Comparison of ENCODE assay signal across 21 mouse cellular contexts in genomic region chr9:34770951-34771350, GRCm38 (mm10).
DNase-seq lines count a peak whose midpoint lies in the region; ATAC-seq and TF ChIP-seq lines count a peak whose summit lies in the region.
"Had no signal": no experiment of that assay in that cellular context is flagged by ENCODE, and none has a peak within 500 bp of the region (broad histone marks: within the 10 kb centered on the region; RNA-seq: fewer than 3 reads in every experiment).

No protein-coding gene starts in this region.

- WGBS in cerebellum, adult 2 months = 35% methylated on average over 4 of the region's 4 CpGs
- 63% methylated on average over 4 of the region's 4 CpGs for WGBS in forebrain, embryonic 16.5 days
- 97% methylated on average over 4 of the region's 4 CpGs for WGBS in forebrain, embryonic 10.5 days
- WGBS in olfactory bulb, adult 2 months = 75% methylated on average over 4 of the region's 4 CpGs

- peaks cover 30% of the 10 kb centered on the region for H3K4me1 ChIP-seq in cerebellum, adult 2 months (ENCODE audit: control insufficient read depth, insufficient read depth, low read length)
- H3K4me1 ChIP-seq in forebrain, embryonic 16.5 days (replicated peaks; ENCODE audit: control insufficient read depth, insufficient read depth, low read length) = peaks cover 13% of the 10 kb centered on the region
- H3K4me1 ChIP-seq in forebrain, embryonic 10.5 days = peaks cover 13% of the 10 kb centered on the region
- peaks cover 5% of the 10 kb centered on the region for H3K4me1 ChIP-seq in olfactory bulb, adult 2 months (ENCODE audit: control insufficient read depth, insufficient read depth, low read length)
- H3K4me1 ChIP-seq: embryonic facial prominence, embryonic 13.5 days; heart, embryonic 10.5 days had no signal

- H3K4me2 ChIP-seq in forebrain, embryonic 16.5 days (ENCODE audit: low read length) = no peak overlapping the region
- H3K4me2 ChIP-seq: embryonic facial prominence, embryonic 13.5 days; forebrain, embryonic 13.5 days; hindbrain, embryonic 12.5 days had no signal

- TF ChIP-seq POLR2A in cerebellum, adult 2 months (IDR thresholded peaks at IDR 0.05; ENCODE audit: borderline replicate concordance, insufficient read depth, low read length) = no peak
- no peak for TF ChIP-seq POLR2A in olfactory bulb, adult 2 months (IDR thresholded peaks at IDR 0.05; ENCODE audit: insufficient read depth, low read depth, low read length)

- H3K9me3 ChIP-seq in forebrain, embryonic 16.5 days (ENCODE audit: control insufficient read depth, low read length) = 0 out of 2 replicates have a peak, but pooled peaks cover 5% of the 10 kb centered on the region
- peaks cover 14% of the 10 kb centered on the region; the same call in 1 of the 2 replicates for H3K9me3 ChIP-seq in forebrain, embryonic 10.5 days
- H3K9me3 ChIP-seq: embryonic facial prominence, embryonic 13.5 days; heart, embryonic 10.5 days had no signal

- peak; percentile 31; the same call in 1 of the 2 replicates for ATAC-seq in forebrain, embryonic 16.5 days
- ATAC-seq: activated CD4-positive, CD25-positive, alpha-beta regulatory T cell, adult 4 months; hindbrain, embryonic 16.5 days; inflammation-experienced regulatory T-cells, adult 6 months; intestine, postnatal 0 days; Patski had no signal

- intact Hi-C loops in left cerebral cortex, adult 2 months (cut with DNase I) = no loop called here

- no peaks in the 10 kb centered on the region for H3K36me3 ChIP-seq in forebrain, embryonic 16.5 days (ENCODE audit: control insufficient read depth, insufficient read depth)
- H3K36me3 ChIP-seq in forebrain, embryonic 10.5 days (replicated peaks) = no peaks in the 10 kb centered on the region
- H3K36me3 ChIP-seq: embryonic facial prominence, embryonic 13.5 days; heart, embryonic 10.5 days; hindbrain, embryonic 12.5 days had no signal

- H3K27me3 ChIP-seq in cerebellum, adult 2 months (ENCODE audit: control insufficient read depth, insufficient read depth, low read length) = no peaks in the 10 kb centered on the region
- H3K27me3 ChIP-seq in forebrain, embryonic 16.5 days (replicated peaks; ENCODE audit: control insufficient read depth, insufficient read depth, low read length) = no peaks in the 10 kb centered on the region
- no peaks in the 10 kb centered on the region for H3K27me3 ChIP-seq in forebrain, embryonic 10.5 days (ENCODE audit: poor library complexity, severe bottlenecking)
- H3K27me3 ChIP-seq: embryonic facial prominence, embryonic 13.5 days; forebrain, embryonic 13.5 days; hindbrain, embryonic 12.5 days; Patski had no signal

- H3K4me3 ChIP-seq in cerebellum, adult 2 months (replicated peaks; ENCODE audit: insufficient read depth, low read depth, low read length) = no peak overlapping the region
- no peak overlapping the region for H3K4me3 ChIP-seq in forebrain, embryonic 16.5 days (replicated peaks; ENCODE audit: low read length)
- H3K4me3 ChIP-seq in forebrain, embryonic 10.5 days = no peak overlapping the region
- H3K4me3 ChIP-seq in olfactory bulb, adult 2 months (ENCODE audit: insufficient read depth, low read depth, low read length) = no peak overlapping the region
- no peak overlapping the region for H3K4me3 ChIP-seq in left cerebral cortex, adult 2 months
- H3K4me3 ChIP-seq: embryonic facial prominence, embryonic 13.5 days; forebrain, embryonic 13.5 days; heart, embryonic 10.5 days; hindbrain, embryonic 12.5 days had no signal

- DNase-seq in cerebellum, adult 2 months = peak in 1 of 2 experiments; percentile 54
- DNase-seq in cerebellum, postnatal 36 days = no peak
- DNase-seq in forebrain, embryonic 10.5 days (ENCODE audit: extremely low spot score, low spot score) = no peak
- peak; percentile 27 to 35 for DNase-seq in cerebellum, postnatal 10 days
- no peak for DNase-seq in left cerebral cortex, adult 2 months (ENCODE audit: extremely low spot score in 1 of 2, low spot score in 2 of 2)
- DNase-seq: adrenal gland, postnatal 14 days; gastrocnemius, postnatal 10 days; heart, adult 18-20 months; heart, postnatal 10 days; heart, postnatal 4 days had no signal

- peak overlapping the region; percentile 47 for H3K27ac ChIP-seq in cerebellum, adult 2 months (ENCODE audit: insufficient read depth, low read length)
- H3K27ac ChIP-seq in forebrain, embryonic 16.5 days (ENCODE audit: low read length) = 0 out of 2 replicates have a peak overlapping the region, but pooled peaks have one; percentile 8
- no peak overlapping the region for H3K27ac ChIP-seq in forebrain, embryonic 10.5 days
- H3K27ac ChIP-seq in olfactory bulb, adult 2 months (ENCODE audit: insufficient read depth, low read depth, low read length) = 0 out of 2 replicates have a peak overlapping the region, but pooled peaks have one; percentile 13
- no peak overlapping the region for H3K27ac ChIP-seq in left cerebral cortex, adult 2 months
- H3K27ac ChIP-seq: embryonic facial prominence, embryonic 13.5 days; forebrain, embryonic 13.5 days; heart, embryonic 10.5 days; hindbrain, embryonic 12.5 days had no signal

- no peak overlapping the region for H3K9ac ChIP-seq in forebrain, embryonic 16.5 days (replicated peaks; ENCODE audit: low read depth, low read length)
- H3K9ac ChIP-seq: embryonic facial prominence, embryonic 13.5 days; forebrain, embryonic 13.5 days; hindbrain, embryonic 12.5 days had no signal

- no peak for TF ChIP-seq CTCF in cerebellum, adult 2 months (IDR thresholded peaks at IDR 0.05; ENCODE audit: borderline replicate concordance, insufficient read depth, low read depth, low read length)
- no peak for TF ChIP-seq CTCF in olfactory bulb, adult 2 months (IDR thresholded peaks at IDR 0.05; ENCODE audit: insufficient read depth, low read depth, low read length)
- no peak for TF ChIP-seq CTCF in left cerebral cortex, adult 2 months (IDR thresholded peaks at IDR 0.05)

Comparison
In these comparisons a context has a peak if more than half of its experiments do, and no peak if none do; other contexts are left out.
1. DNase-seq: peak in cerebellum, postnatal 10 days (2 of 2); none in cerebellum, postnatal 36 days (0 of 2), forebrain, embryonic 10.5 days (single experiment) and left cerebral cortex, adult 2 months (0 of 2).
2. H3K27ac ChIP-seq: peak in cerebellum, adult 2 months (single experiment), forebrain, embryonic 16.5 days (single experiment) and olfactory bulb, adult 2 months (single experiment); none in forebrain, embryonic 10.5 days (single experiment) and left cerebral cortex, adult 2 months (single experiment).